8 mouse cellular contexts compared by ENCODE assay signal in the genomic region with DNA sequence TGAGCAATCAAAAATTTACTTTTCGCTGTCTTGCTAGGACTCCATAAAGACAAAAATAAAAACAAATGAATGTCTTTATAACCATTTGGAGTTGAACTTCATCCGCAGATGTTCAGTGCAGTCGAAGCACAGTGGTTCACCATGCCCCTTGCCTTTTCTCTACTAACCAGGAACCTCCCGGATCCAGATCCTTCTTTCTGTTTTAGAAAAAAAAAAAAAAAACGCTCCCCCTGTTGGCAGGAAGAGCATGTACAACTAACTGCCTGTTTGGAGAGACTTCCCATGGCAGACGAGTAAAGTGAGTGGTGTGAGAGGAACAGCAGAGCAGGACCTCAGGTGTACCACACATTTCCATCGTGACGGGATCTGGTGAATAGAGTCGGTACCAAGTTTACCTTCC. TPM values are rescaled to one million over a fixed set of nuclear protein-coding genes. Genes with fewer than 3 reads are reported as not detected.
DNase-seq lines count a peak whose midpoint lies in the region; ATAC-seq and TF ChIP-seq lines count a peak whose summit lies in the region.

No protein-coding gene starts in this region.

- TF ChIP-seq RAD21 in MEL (IDR thresholded peaks at IDR 0.05; ENCODE audit: low read depth, low read length): no peak; the same call in 1 of the 2 replicates

- H3K9ac ChIP-seq in heart, embryonic 12.5 days: no peak overlapping the region
- H3K9ac ChIP-seq in MEL (ENCODE audit: control insufficient read depth, low read depth, low read length, poor library complexity, severe bottlenecking): peak overlapping the region; percentile 93

- no peak for TF ChIP-seq EP300 in MEL (IDR thresholded peaks at IDR 0.05; ENCODE audit: low read depth in 1 of 2, low read length in 2 of 2)

- peak overlapping the region; percentile 71 for H3K4me2 ChIP-seq in heart, embryonic 12.5 days

- no peaks in the 10 kb centered on the region for H3K27me3 ChIP-seq in heart, embryonic 12.5 days (replicated peaks)
- no peaks in the 10 kb centered on the region for H3K27me3 ChIP-seq in MEL (ENCODE audit: control insufficient read depth in 1 of 2, insufficient read depth in 2 of 2, low read length in 2 of 2)
- no peaks in the 10 kb centered on the region for H3K27me3 ChIP-seq in limb, embryonic 10.5 days (ENCODE audit: low read depth, poor library complexity, severe bottlenecking)

- H3K9me3 ChIP-seq in heart, embryonic 12.5 days (replicated peaks): no peaks in the 10 kb centered on the region
- H3K9me3 ChIP-seq in MEL (replicated peaks; ENCODE audit: insufficient read depth, low read length): no peaks in the 10 kb centered on the region
- H3K9me3 ChIP-seq in limb, embryonic 10.5 days (replicated peaks): no peaks in the 10 kb centered on the region

- DNase-seq in heart, postnatal 4 days: no peak
- peak; percentile 80 for DNase-seq in MEL (ENCODE audit: low read depth, low spot score)
- DNase-seq in limb, embryonic 10.5 days (ENCODE audit: low spot score): no peak
- DNase-seq in neural tube, embryonic 10.5 days (ENCODE audit: extremely low spot score, low spot score): peak; percentile 19
- no peak for DNase-seq in right cerebral cortex, adult 2 months (ENCODE audit: low spot score in 2 of 2)
- no peak for DNase-seq in frontal cortex, postnatal 14 days (ENCODE audit: low spot score in 2 of 2)

- peaks cover 47% of the 10 kb centered on the region for H3K79me2 ChIP-seq in MEL (ENCODE audit: control insufficient read depth, insufficient read depth, low read length, poor library complexity)

- TF ChIP-seq POLR2A in MEL (IDR thresholded peaks at IDR 0.05; ENCODE audit: control insufficient read depth in 1 of 2, insufficient read depth in 1 of 2, low read depth in 1 of 2, low read length in 2 of 2, poor library complexity in 1 of 2): no peak

- H3K4me3 ChIP-seq in heart, embryonic 12.5 days: peak overlapping the region; percentile 75
- peak overlapping the region; percentile 96 to 98 for H3K4me3 ChIP-seq in MEL (ENCODE audit: control insufficient read depth in 1 of 2, insufficient read depth in 1 of 2, low read depth in 2 of 2, low read length in 2 of 2)
- peak overlapping the region; percentile 85 for H3K4me3 ChIP-seq in limb, embryonic 10.5 days

- WGBS in heart, embryonic 12.5 days: 27% methylated on average over 9 of the region's 9 CpGs
- WGBS in limb, embryonic 10.5 days: 33% methylated on average over 9 of the region's 9 CpGs

- peaks cover 25% of the 10 kb centered on the region for H3K4me1 ChIP-seq in heart, embryonic 12.5 days (replicated peaks)
- H3K4me1 ChIP-seq in MEL (ENCODE audit: control insufficient read depth in 1 of 2, insufficient read depth in 2 of 2, low read length in 2 of 2): peaks cover 12 to 15% of the 10 kb centered on the region in 2 experiments
- peaks cover 11% of the 10 kb centered on the region for H3K4me1 ChIP-seq in limb, embryonic 10.5 days

- TF ChIP-seq CTCF in MEL (IDR thresholded peaks at IDR 0.05 in 2 of 3, conservative IDR thresholded peaks at IDR 0.05 in 1 of 3; ENCODE audit: control insufficient read depth in 1 of 3, insufficient read depth in 1 of 3, low read depth in 2 of 3, low read length in 3 of 3, poor library complexity in 1 of 3, severe bottlenecking in 1 of 3): peak; percentile 13 to 72 (median 61); a peak in 5 of 6 replicates

- no peaks in the 10 kb centered on the region for H3K36me3 ChIP-seq in heart, embryonic 12.5 days
- peaks cover 8 to 19% of the 10 kb centered on the region in 2 experiments for H3K36me3 ChIP-seq in MEL (ENCODE audit: control insufficient read depth in 1 of 2, insufficient read depth in 2 of 2, low read length in 2 of 2)
- H3K36me3 ChIP-seq in limb, embryonic 10.5 days: 0 out of 2 replicates have a peak, but pooled peaks cover under 1% of the 10 kb centered on the region

- no peak overlapping the region for H3K27ac ChIP-seq in heart, embryonic 12.5 days (ENCODE audit: poor library complexity, severe bottlenecking)
- H3K27ac ChIP-seq in MEL (ENCODE audit: control insufficient read depth, low read depth, low read length): peak overlapping the region; percentile 44; the same call in 1 of the 2 replicates
- no peak overlapping the region for H3K27ac ChIP-seq in limb, embryonic 10.5 days

- ATAC-seq in heart, embryonic 12.5 days (ENCODE audit: insufficient number of reproducible peaks, low FRiP score): no peak
- ATAC-seq in erythroid progenitor cell, adult 5-6 weeks (replicated peaks; ENCODE audit: low FRiP score, poor library complexity, severe bottlenecking): peak; percentile 71

TF ChIP-seq in MEL, 35 proteins besides CTCF, POLR2A, EP300 and RAD21:
- TF ChIP-seq ELF1 (IDR thresholded peaks at IDR 0.05; ENCODE audit: low read depth, low read length) (no peak), KAT2A (conservative IDR thresholded peaks at IDR 0.05; ENCODE audit: low read depth, low read length) (no peak), BHLHE40 (IDR thresholded peaks at IDR 0.05; ENCODE audit: borderline replicate concordance, low read depth, low read length) (no peak), ZMIZ1 (IDR thresholded peaks at IDR 0.05; ENCODE audit: low read depth, low read length) (no peak), TBP (IDR thresholded peaks at IDR 0.05; ENCODE audit: low read depth, low read length) (no peak), USF2 (IDR thresholded peaks at IDR 0.05; ENCODE audit: borderline replicate concordance in 1 of 2, insufficient read depth in 1 of 2, low read depth in 1 of 2, low read length in 2 of 2) (no peak), MAX (IDR thresholded peaks at IDR 0.05; ENCODE audit: low read length) (no peak), RCOR1 (IDR thresholded peaks at IDR 0.05; ENCODE audit: low read depth, low read length) (no peak), SMC3 (IDR thresholded peaks at IDR 0.05; ENCODE audit: low read depth, low read length) (peak; percentile 34; the same call in 1 of the 2 replicates), MAFK (IDR thresholded peaks at IDR 0.05; ENCODE audit: borderline replicate concordance, low read depth, low read length) (no peak), NELFE (IDR thresholded peaks at IDR 0.05; ENCODE audit: low read depth, low read length) (no peak), MAZ (IDR thresholded peaks at IDR 0.05; ENCODE audit: low read depth, low read length) (no peak), POLR2AphosphoS2 (IDR thresholded peaks at IDR 0.05; ENCODE audit: low read length) (no peak), ZC3H11A (IDR thresholded peaks at IDR 0.05; ENCODE audit: low read depth, low read length) (no peak), TAL1 (IDR thresholded peaks at IDR 0.05; ENCODE audit: low read length) (no peak), ETS1 (IDR thresholded peaks at IDR 0.05; ENCODE audit: low read depth, low read length) (peak; percentile 26; the same call in 1 of the 2 replicates), POLR2AphosphoS5 (IDR thresholded peaks at IDR 0.05; ENCODE audit: borderline replicate concordance, low read depth, low read length) (no peak), ZNF384 (IDR thresholded peaks at IDR 0.05; ENCODE audit: low read depth, low read length) (peak; percentile 97)

RNA-seq across cellular contexts. Expression of a gene that starts 1.7 kb away (rescaled TPM):
- 13.0 and 13.7 TPM in 2 replicates for polyA plus RNA-seq in heart, embryonic 12.5 days (2016; fragmentation: Nextera tagmentation; extraction: Ambion mirVana)
- total RNA-seq in heart, postnatal 4 days (2021): 10 to 100 TPM; 12.0 to 12.4 TPM
- total RNA-seq in MEL (2012; rRNA removed): 22.6 and 25.9 TPM in 2 replicates
- polyA plus RNA-seq in MEL (2012; ENCODE audit: insufficient read depth in 1 of 2, insufficient read length in 2 of 2, low read depth in 1 of 2, low replicate concordance in 2 of 2, missing spikeins in 1 of 2): 10 to 100 TPM; 50.4 to 84.8 TPM
- 250 and 264 TPM in 2 replicates for total RNA-seq in erythroid progenitor cell, adult 5-6 weeks (2015; ENCODE audit: low replicate concordance)
- 227 and 234 TPM in 2 replicates for total RNA-seq in erythroid progenitor cell, adult 5-6 weeks (2017; ENCODE audit: low replicate concordance)
- polyA plus RNA-seq in limb, embryonic 10.5 days (2016; fragmentation: Nextera tagmentation; extraction: Ambion mirVana): 12.6 and 12.9 TPM in 2 replicates

Comparison
In these comparisons a context has a peak if more than half of its experiments do, and no peak if none do; other contexts are left out.
1. DNase-seq: peak in MEL (single experiment) and neural tube, embryonic 10.5 days (single experiment); none in heart, postnatal 4 days (single experiment), limb, embryonic 10.5 days (single experiment), right cerebral cortex, adult 2 months (0 of 2) and frontal cortex, postnatal 14 days (0 of 2).
2. Peak in every context shown above with its lines, with median percentiles within 50 percentile points of each other: H3K4me3 ChIP-seq.